Mouse (Mus musculus): ENCODE data around the gene Gm21861. TPM values are rescaled to one million over a fixed set of nuclear protein-coding genes. Genes with fewer than 3 reads are reported as not detected.
"Not testable (repeated sequence)": the region's sequence is repeated elsewhere in the genome, so short reads cannot be mapped to it uniquely, and the experiment has no call there.

The Gm21861 gene
- total RNA-seq (2021) (not detected), polyA plus RNA-seq (2012; rRNA removed) (not detected in 2 replicates)
- long read RNA-seq = 0 reads

DNA sequence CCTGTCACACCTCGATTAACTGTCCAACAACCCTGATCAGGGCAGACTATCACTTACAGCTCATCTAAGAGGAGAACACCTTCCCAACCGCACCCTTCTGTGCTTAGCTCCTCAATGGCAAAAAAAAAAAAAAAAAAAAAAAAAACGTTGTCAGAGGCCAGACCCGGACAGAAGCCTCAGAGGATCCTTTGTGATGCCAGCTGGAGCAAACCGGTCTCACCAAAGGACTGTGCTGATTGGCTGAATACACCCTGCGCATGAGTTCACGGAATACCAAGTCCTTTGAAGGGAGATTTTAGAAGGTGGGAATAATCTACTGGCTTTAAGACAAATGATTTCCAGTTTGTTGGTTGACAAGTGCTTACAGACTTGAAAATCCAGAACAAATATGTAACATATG lies at the start of gene Gm21861:
TSS of gene Gm21861 (minus strand) at position 101 of the 400 bp plus-strand sequence.
- H3K27me3 ChIP-seq (ENCODE audit: control insufficient read depth, insufficient read depth, low read length); H3K79me2 ChIP-seq (replicated peaks; ENCODE audit: control insufficient read depth, insufficient read depth, low read length); DNase-seq; H3K27ac ChIP-seq; H3K4me1 ChIP-seq (ENCODE audit: control insufficient read depth, insufficient read depth, low read length); intact Hi-C loops (cut with DNase I); H3K36me3 ChIP-seq (ENCODE audit: control insufficient read depth, insufficient read depth, low read length); H3K9ac ChIP-seq (ENCODE audit: low read depth, low read length); H3K4me3 ChIP-seq: not testable (repeated sequence)
- WGBS = no CpG with 5 or more reads among the region's 7 CpGs
